Mouse (Mus musculus): Measurements from ENCODE around the gene Dusp5.

DNA sequence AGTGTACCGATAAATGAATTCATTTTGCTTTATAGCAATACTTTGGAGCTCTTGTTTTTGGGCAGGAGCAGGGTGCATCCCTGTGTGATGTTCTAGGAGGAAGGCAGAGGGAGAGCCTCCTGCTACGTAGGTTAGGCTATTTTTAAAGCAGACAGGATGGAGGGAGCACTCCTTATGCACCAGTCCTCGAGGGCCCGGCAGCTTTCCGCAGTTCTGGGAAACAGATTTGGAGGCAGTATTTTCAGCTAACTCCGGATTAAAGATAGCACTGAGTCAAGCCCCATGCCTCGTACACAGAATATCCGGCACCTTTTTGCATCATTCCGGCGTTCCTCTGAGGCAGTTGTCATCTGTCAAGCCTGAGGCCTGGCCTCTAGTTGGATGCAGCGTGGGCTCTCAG, 9.1 kb downstream of the Dusp5 start:
- TF ChIP-seq CTCF (IDR thresholded peaks at IDR 0.05; ENCODE audit: extremely low read depth, insufficient read depth, insufficient read length, insufficient replicate concordance) (no peak), POLR2A (IDR thresholded peaks at IDR 0.05; ENCODE audit: low read depth, low read length) (no peak)
